Mouse (Mus musculus): ENCODE measurements at regions not wholly inside any gene's neighbourhood (a gene's known extent, or its start where the extent isn't known, plus 50 kb on each side); places are given as distances from the start of the nearest gene placed in this dataset.

- TF ChIP-seq POLR2A (IDR thresholded peaks at IDR 0.05; ENCODE audit: borderline replicate concordance, extremely low read depth, insufficient read depth, insufficient read length, poor library complexity, severe bottlenecking) (no peak), CTCF (IDR thresholded peaks at IDR 0.05; ENCODE audit: borderline replicate concordance, extremely low read depth, insufficient read depth, insufficient read length) (no peak)
These were observed 372.6 kb downstream of the Cog6 start for GRCm38 (mm10) chr3:52644178-52645128.
